Mouse (Mus musculus): ENCODE data around the gene Olfr203. TPM values are rescaled to one million over a fixed set of nuclear protein-coding genes. Genes with fewer than 3 reads are reported as not detected.

The Olfr203 gene
- polyA plus RNA-seq, 1 experiment from 2014 or later, result not detected

Other genes with a start within 250 kb of the Olfr203 start
- gene Olfr190, start 220.9 kb upstream of the Olfr203 start, polyA plus RNA-seq (2015; fragmentation: Nextera tagmentation; extraction: Ambion mirVana), result not detected in 2 replicates
- not detected in 2 replicates for gene Olfr191, start 209.1 kb upstream of the Olfr203 start, polyA plus RNA-seq (2015; fragmentation: Nextera tagmentation; extraction: Ambion mirVana)
- gene Olfr193, start 187.0 kb upstream of the Olfr203 start, polyA plus RNA-seq (2015; fragmentation: Nextera tagmentation; extraction: Ambion mirVana), result not detected in 2 replicates
- gene Olfr194, start 177.8 kb upstream of the Olfr203 start, polyA plus RNA-seq (2015; fragmentation: Nextera tagmentation; extraction: Ambion mirVana), result not detected in 2 replicates
- not detected in 2 replicates for gene Olfr195, start 151.8 kb upstream of the Olfr203 start, polyA plus RNA-seq (2015; fragmentation: Nextera tagmentation; extraction: Ambion mirVana)
- gene Olfr196, start 128.4 kb upstream of the Olfr203 start, polyA plus RNA-seq (2015; fragmentation: Nextera tagmentation; extraction: Ambion mirVana), result not detected in 2 replicates
- not detected in 2 replicates for gene Olfr198, start 95.3 kb upstream of the Olfr203 start, polyA plus RNA-seq (2015; fragmentation: Nextera tagmentation; extraction: Ambion mirVana)
- not detected in 2 replicates for gene Olfr199, start 79.1 kb upstream of the Olfr203 start, polyA plus RNA-seq (2015; fragmentation: Nextera tagmentation; extraction: Ambion mirVana)
- not detected in 2 replicates for gene Olfr201, start 26.2 kb upstream of the Olfr203 start, polyA plus RNA-seq (2015; fragmentation: Nextera tagmentation; extraction: Ambion mirVana)
- gene Olfr202, start 12.1 kb upstream of the Olfr203 start, polyA plus RNA-seq (2015; fragmentation: Nextera tagmentation; extraction: Ambion mirVana), result not detected in 2 replicates
- not detected in 2 replicates for gene Olfr204, start 19.4 kb downstream of the Olfr203 start, polyA plus RNA-seq (2015; fragmentation: Nextera tagmentation; extraction: Ambion mirVana)
- not detected in 2 replicates for gene Olfr205, start 32.3 kb downstream of the Olfr203 start, polyA plus RNA-seq (2015; fragmentation: Nextera tagmentation; extraction: Ambion mirVana)
- not detected in 2 replicates for gene Olfr206, start 50.4 kb downstream of the Olfr203 start, polyA plus RNA-seq (2015; fragmentation: Nextera tagmentation; extraction: Ambion mirVana)
- gene Olfr209, start 65.1 kb downstream of the Olfr203 start, polyA plus RNA-seq (2015; fragmentation: Nextera tagmentation; extraction: Ambion mirVana), result not detected in 2 replicates
- gene Gabrr3, start 108.5 kb downstream of the Olfr203 start, polyA plus RNA-seq (2015; fragmentation: Nextera tagmentation; extraction: Ambion mirVana), result 0.03 TPM in 1 of 2 replicates, not detected in the other
- 34.1 and 35.8 TPM in 2 replicates for gene Riox2, start 172.9 kb downstream of the Olfr203 start, polyA plus RNA-seq (2015; fragmentation: Nextera tagmentation; extraction: Ambion mirVana)